Mouse (Mus musculus): Measurements from ENCODE around the gene Sept5.

DNA sequence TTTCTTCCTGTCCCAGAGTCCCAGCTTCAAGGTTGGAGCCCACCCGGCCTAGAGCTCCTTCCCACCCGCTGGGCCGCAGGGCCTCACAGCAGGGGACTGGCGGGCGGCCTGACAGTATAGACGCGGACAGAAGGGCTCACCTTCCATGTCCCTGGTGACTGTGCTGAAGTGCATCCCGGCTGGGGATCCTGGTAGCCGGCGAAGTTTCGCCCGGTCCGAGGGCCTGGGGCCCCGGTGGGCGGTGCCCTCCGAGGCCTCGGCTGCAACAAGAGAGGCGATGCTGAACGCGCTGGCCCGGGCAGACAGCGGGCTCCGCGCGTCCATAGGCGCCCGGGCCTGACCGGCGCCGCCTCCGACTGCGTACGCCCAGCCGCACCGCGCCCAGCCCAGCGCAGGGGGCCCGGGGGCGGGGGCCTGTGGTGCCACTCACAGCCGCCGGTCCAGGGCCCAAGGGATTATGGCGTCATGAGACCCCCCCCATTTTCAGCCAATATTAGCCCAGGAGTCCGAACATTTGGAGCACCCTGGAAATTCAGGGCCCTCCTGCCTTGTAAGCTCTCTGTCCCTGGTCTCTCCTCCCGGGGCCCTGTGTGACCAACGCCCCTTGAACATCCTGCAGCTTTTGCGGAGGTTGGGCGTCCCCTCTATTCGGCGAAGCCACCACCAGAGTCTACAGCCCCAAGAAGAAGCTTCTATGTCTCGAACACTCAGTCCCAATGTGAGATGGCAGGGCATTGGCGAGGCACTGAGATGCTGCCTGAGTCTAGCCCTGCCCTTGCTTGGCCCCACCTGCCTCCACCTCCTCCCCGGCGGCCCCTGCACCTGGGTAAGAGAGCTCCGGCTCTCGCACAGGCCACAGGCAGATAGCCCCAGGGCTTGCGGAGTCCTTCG, 41.7 kb downstream of the Sept5 start:
- TF ChIP-seq CTCF (IDR thresholded peaks at IDR 0.05; ENCODE audit: borderline replicate concordance, control insufficient read depth, extremely low read depth, insufficient read depth, low read length, poor library complexity) (no peak), POLR2A (IDR thresholded peaks at IDR 0.05; ENCODE audit: control insufficient read depth, extremely low read depth, insufficient read depth, low read length, poor library complexity) (no peak)

Data from thymus, adult 2 months (tissue).